Mouse (Mus musculus) spleen, adult 2 months (tissue): ENCODE data around the gene Gm20388.

Experiments
- CTCF ChIP-seq: fragments of 200-500 bp; IDR thresholded peaks from 2 replicates; pipeline ENCODE4 v1.5.1; 2011; ENCODE audit warnings: mild to moderate bottlenecking, inconsistent platforms; ENCODE audit not compliant: insufficient read depth, insufficient read length, insufficient replicate concordance; ENCODE audit errors: extremely low read depth
- POLR2A ChIP-seq: fragments of 200-500 bp; IDR thresholded peaks from 2 replicates; pipeline ENCODE4 v1.6.1; 2011; ENCODE audit warnings: low read depth, low read length, inconsistent platforms

GRCm38 (mm10) chr8:122301081-122301480, 2390.4 kb downstream of the Gm20388 start:
- TF ChIP-seq CTCF: no peak
- TF ChIP-seq POLR2A: no peak
